Mouse (Mus musculus) c-Kit-positive CD71-positive TER-119-positive erythroid progenitor cells, embryonic 14.5 days (primary cell): Measurements from ENCODE around the gene Lrtm2.
"Not testable (repeated sequence)": the region's sequence is repeated elsewhere in the genome, so short reads cannot be mapped to it uniquely, and the experiment has no call there.

Experiments
- DNase-seq: peaks from one replicate; pipeline ENCODE4 v3.0.0-alpha.2; 2013; ENCODE audit warnings: low spot score

Gene Lrtm2

GRCm38 (mm10) chr6:119330506-119330905 is at the start of gene Lrtm2:
Gene Lrtm2 (minus strand): TSS chr6:119330766.
- no peak for DNase-seq

GRCm38 (mm10) chr6:119378631-119379030 is 48.1 kb upstream of the Lrtm2 start:
- no peak for DNase-seq

GRCm38 (mm10) chr6:119377613-119378012 is 47.0 kb upstream of the Lrtm2 start:
- DNase-seq: no peak

- DNase-seq: no peak
Measured at GRCm38 (mm10) chr6:119375035-119375434, 44.5 kb upstream of the Lrtm2 start.

- DNase-seq: no peak
Measured at GRCm38 (mm10) chr6:119373000-119373705, 42.6 kb upstream of the Lrtm2 start.

GRCm38 (mm10) chr6:119372237-119372636 is 41.7 kb upstream of the Lrtm2 start:
- no peak for DNase-seq

GRCm38 (mm10) chr6:119371624-119372023 is 41.1 kb upstream of the Lrtm2 start:
- DNase-seq: no peak

GRCm38 (mm10) chr6:119367382-119367781 is 36.8 kb upstream of the Lrtm2 start:
- no peak for DNase-seq

- not testable (repeated sequence) for DNase-seq
Measured at GRCm38 (mm10) chr6:119366800-119367199, 36.2 kb upstream of the Lrtm2 start.

- DNase-seq: no peak
Measured at GRCm38 (mm10) chr6:119363593-119363992, 33.0 kb upstream of the Lrtm2 start.

GRCm38 (mm10) chr6:119360925-119361702 is 30.5 kb upstream of the Lrtm2 start:
- peak; percentile 78 for DNase-seq

GRCm38 (mm10) chr6:119360250-119360649 is 29.7 kb upstream of the Lrtm2 start:
- not testable (repeated sequence) for DNase-seq

- DNase-seq: no peak
Measured at GRCm38 (mm10) chr6:119358020-119358571, 27.5 kb upstream of the Lrtm2 start.

GRCm38 (mm10) chr6:119352501-119352900 is 21.9 kb upstream of the Lrtm2 start:
- no peak for DNase-seq

GRCm38 (mm10) chr6:119351656-119352055 is 21.1 kb upstream of the Lrtm2 start:
- DNase-seq: no peak

- no peak for DNase-seq
Measured at GRCm38 (mm10) chr6:119350703-119351198, 20.2 kb upstream of the Lrtm2 start.

- peak; percentile 58 for DNase-seq
Measured at GRCm38 (mm10) chr6:119348234-119348633, 17.7 kb upstream of the Lrtm2 start.

GRCm38 (mm10) chr6:119347813-119348212 is 17.2 kb upstream of the Lrtm2 start:
- DNase-seq: no peak

- no peak for DNase-seq
Measured at GRCm38 (mm10) chr6:119346257-119346656, 15.7 kb upstream of the Lrtm2 start.

GRCm38 (mm10) chr6:119341409-119341808 is 10.8 kb upstream of the Lrtm2 start:
- no peak for DNase-seq

- no peak for DNase-seq
Measured at GRCm38 (mm10) chr6:119338121-119338912, 7.8 kb upstream of the Lrtm2 start.

GRCm38 (mm10) chr6:119337287-119337686 is 6.7 kb upstream of the Lrtm2 start:
- no peak for DNase-seq
